Mouse (Mus musculus) cerebellum, adult 2 months (tissue): ENCODE results near the gene Map2.

ENCODE experiments used
- CTCF ChIP-seq: fragments of 200-500 bp; IDR thresholded peaks from 2 replicates; pipeline ENCODE4 v1.5.1; 2011; ENCODE audit warnings: low read depth, mild to moderate bottlenecking, control low read depth, low read length, moderate library complexity, borderline replicate concordance; ENCODE audit not compliant: insufficient read depth
- POLR2A ChIP-seq: fragments of 200-500 bp; IDR thresholded peaks from 2 replicates; pipeline ENCODE4 v1.6.1; 2011; ENCODE audit warnings: low read length, control low read depth, borderline replicate concordance; ENCODE audit not compliant: insufficient read depth

- TF ChIP-seq CTCF (no peak), POLR2A (no peak)
These were observed 31.8 kb downstream of the Map2 start for GRCm38 (mm10) chr1:66206904-66207303.
